Mouse (Mus musculus) midbrain, embryonic 15.5 days (tissue): ENCODE data around the gene Angptl8. TPM values are rescaled to one million over a fixed set of nuclear protein-coding genes. Genes with fewer than 3 reads are reported as not detected.
A peak's percentile ranks its signal among the peaks of the same experiment; 100 is the strongest.
"Not testable (repeated sequence)": the region's sequence is repeated elsewhere in the genome, so short reads cannot be mapped to it uniquely, and the experiment has no call there.

Source experiments
- ATAC-seq: fragments of 200-750 bp; cut with Nextera tagmentation; replicated peaks from 2 replicates; pipeline ENCODE4 v1.8.0; 2017; ENCODE audit warnings: moderate TSS enrichment
- H3K27ac ChIP-seq: fragments of 300-500 bp; sonication (generic); 2 replicates; pipeline ENCODE4 v1.5.1; 2015; ENCODE audit warnings: mild to moderate bottlenecking, inconsistent platforms
- H3K27me3 ChIP-seq: fragments of 300-500 bp; sonication (generic); replicated peaks from 2 replicates; pipeline ENCODE4 v1.6.1; 2015; ENCODE audit warnings: inconsistent platforms
- H3K36me3 ChIP-seq: fragments of 300-500 bp; sonication (generic); replicated peaks from 2 replicates; pipeline ENCODE4 v1.6.1; 2015; ENCODE audit warnings: inconsistent platforms
- H3K4me1 ChIP-seq: fragments of 300-500 bp; sonication (generic); 2 replicates; pipeline ENCODE4 v1.6.1; 2015; ENCODE audit warnings: inconsistent platforms
- H3K4me2 ChIP-seq: fragments of 300-500 bp; sonication (generic); 2 replicates; pipeline ENCODE4 v1.6.1; 2015; ENCODE audit warnings: inconsistent platforms, mild to moderate bottlenecking, moderate library complexity
- H3K4me3 ChIP-seq: fragments of 300-500 bp; sonication (generic); 2 replicates; pipeline ENCODE4 v1.5.1; 2015; ENCODE audit warnings: mild to moderate bottlenecking, inconsistent platforms
- H3K9ac ChIP-seq: fragments of 300-500 bp; sonication (generic); 2 replicates; pipeline ENCODE4 v1.6.1; 2015; ENCODE audit warnings: mild to moderate bottlenecking, inconsistent platforms
- H3K9me3 ChIP-seq: fragments of 300-500 bp; sonication (generic); 2 replicates; pipeline ENCODE4 v1.6.1; 2016; ENCODE audit warnings: inconsistent platforms
- WGBS: fragments of 180-500 bp; shearing (Covaris S2); methylation state at CpG from one replicate; pipeline ENCODE4 v1.1.7; 2015; ENCODE audit warnings: mixed read lengths; 5-methylcytosine and 5-hydroxymethylcytosine counted together
- polyA plus RNA-seq: library from polyadenylated mRNA; unstranded; fragments of >200 nt; fragmentation: Nextera tagmentation; extraction: Ambion mirVana; gene quantifications from 2 replicates; pipeline ENCODE4 v1.2.1, GENCODE M21; 2015

Angptl8 gene
- polyA plus RNA-seq, 1 experiment from 2014 or later, result 0.74 TPM

DNA sequence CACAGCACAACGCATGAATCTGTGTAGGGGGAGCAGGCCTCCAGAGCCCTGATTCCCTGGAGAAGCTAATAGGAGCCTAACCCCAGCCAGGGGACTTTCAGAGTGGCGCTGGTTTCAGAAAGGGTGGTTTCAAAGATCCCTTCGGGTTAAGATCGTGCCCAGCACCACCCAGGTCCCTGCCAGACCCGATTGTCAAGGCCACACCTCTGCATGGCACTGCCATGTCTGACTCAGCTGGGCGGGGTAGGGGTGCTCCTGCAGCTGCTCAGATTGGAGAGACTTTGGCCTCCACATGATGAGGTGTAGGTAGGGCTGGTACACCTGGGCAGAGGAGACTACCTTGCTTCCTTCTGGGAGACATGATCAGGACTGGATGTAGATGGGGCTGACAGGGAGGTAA, 19.6 kb downstream of the Angptl8 start:
- Histone ChIP-seq H3K9me3 (no peaks in the 10 kb centered on the region), H3K4me2 (no peak overlapping the region), H3K9ac (no peak overlapping the region), H3K27ac (no peak overlapping the region), H3K4me1 (peaks cover 12% of the 10 kb centered on the region; the same call in 1 of the 2 replicates), H3K27me3 (no peaks in the 10 kb centered on the region), H3K36me3 (no peaks in the 10 kb centered on the region), H3K4me3 (no peak overlapping the region)
- WGBS, result 92% methylated on average over 6 of the region's 6 CpGs
- ATAC-seq, result no peak

DNA sequence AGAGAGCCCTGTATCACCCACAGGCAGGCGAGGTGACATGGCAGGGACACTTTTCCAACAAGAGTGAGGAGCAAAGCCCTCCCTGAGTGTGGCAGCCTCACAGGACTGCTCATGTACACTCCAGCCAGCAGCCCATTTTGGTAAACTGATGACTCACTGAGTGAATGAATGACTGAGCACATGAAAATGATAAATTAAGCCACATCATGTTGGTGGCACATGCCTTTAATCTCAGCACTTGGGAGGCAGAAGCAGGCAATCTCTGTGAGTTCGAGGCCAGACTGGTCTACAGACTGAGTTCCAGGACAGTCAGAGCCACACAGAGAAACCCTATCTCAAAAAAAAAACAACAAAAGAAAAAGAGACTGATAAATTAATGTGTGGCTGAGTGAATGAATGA, 22.2 kb downstream of the Angptl8 start:
- H3K4me1 ChIP-seq, result peaks cover 7% of the 10 kb centered on the region; the same call in 1 of the 2 replicates
- no peaks in the 10 kb centered on the region for H3K9me3 ChIP-seq
- H3K4me3 ChIP-seq, result no peak overlapping the region
- 79% methylated on average over 2 of the region's 2 CpGs for WGBS
- no peaks in the 10 kb centered on the region for H3K36me3 ChIP-seq
- no peak overlapping the region for H3K27ac ChIP-seq
- no peak overlapping the region for H3K4me2 ChIP-seq
- H3K9ac ChIP-seq, result no peak overlapping the region
- ATAC-seq, result no peak
- no peaks in the 10 kb centered on the region for H3K27me3 ChIP-seq

DNA sequence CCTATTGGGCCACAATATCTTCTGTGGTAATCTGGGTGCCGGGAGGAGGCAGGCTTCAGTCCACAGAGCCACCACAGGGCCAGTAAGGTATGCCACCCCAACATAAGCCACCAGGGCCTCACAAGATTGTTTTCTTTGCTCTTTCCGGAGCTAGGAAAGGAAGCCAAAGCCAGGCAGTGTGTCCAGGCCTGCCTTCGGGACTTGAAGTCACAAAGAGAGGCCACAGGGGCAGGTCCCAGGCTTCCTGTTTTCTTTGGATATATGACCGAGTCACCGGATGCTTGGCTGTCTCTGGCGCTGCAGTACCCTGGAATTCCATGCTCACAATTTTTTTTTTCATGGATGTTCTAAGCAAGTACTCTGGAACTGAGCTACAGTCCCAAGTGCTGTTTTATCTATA, 22.8 kb downstream of the Angptl8 start:
- H3K4me3 ChIP-seq, result no peak overlapping the region
- H3K27me3 ChIP-seq, result no peaks in the 10 kb centered on the region
- WGBS, result 80% methylated on average over 6 of the region's 6 CpGs
- H3K27ac ChIP-seq, result no peak overlapping the region
- H3K4me2 ChIP-seq, result no peak overlapping the region
- peaks cover under 1% of the 10 kb centered on the region; the same call in 1 of the 2 replicates for H3K4me1 ChIP-seq
- no peak overlapping the region for H3K9ac ChIP-seq
- H3K9me3 ChIP-seq, result no peaks in the 10 kb centered on the region
- no peak for ATAC-seq
- no peaks in the 10 kb centered on the region for H3K36me3 ChIP-seq

DNA sequence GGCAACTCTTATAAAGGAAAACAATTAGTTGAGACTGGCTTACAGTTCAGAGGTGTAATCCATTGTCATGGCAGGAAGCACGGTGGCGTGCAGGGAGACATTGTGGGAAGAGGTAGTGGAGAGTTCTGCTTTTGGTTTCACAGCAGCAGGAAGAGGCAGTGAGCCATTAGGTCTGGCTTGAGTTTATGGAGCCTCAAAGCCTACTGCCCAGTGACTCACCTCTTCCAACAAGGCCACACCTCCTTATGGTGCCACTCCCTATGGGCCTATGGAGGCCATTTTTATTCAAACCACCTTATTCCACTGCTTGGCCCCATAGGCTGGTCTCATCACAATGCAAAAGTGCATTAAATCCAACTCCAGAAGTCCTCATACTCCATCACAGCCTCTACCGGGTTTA, 24.3 kb downstream of the Angptl8 start:
- Histone ChIP-seq H3K27me3 (no peaks in the 10 kb centered on the region), H3K9ac (no peak overlapping the region), H3K4me2 (no peak overlapping the region), H3K36me3 (no peaks in the 10 kb centered on the region), H3K27ac (no peak overlapping the region), H3K9me3 (no peaks in the 10 kb centered on the region), H3K4me1 (no peaks in the 10 kb centered on the region), H3K4me3 (no peak overlapping the region)
- WGBS, result 95% methylated on average over 3 of the region's 3 CpGs
- ATAC-seq, result no peak

DNA sequence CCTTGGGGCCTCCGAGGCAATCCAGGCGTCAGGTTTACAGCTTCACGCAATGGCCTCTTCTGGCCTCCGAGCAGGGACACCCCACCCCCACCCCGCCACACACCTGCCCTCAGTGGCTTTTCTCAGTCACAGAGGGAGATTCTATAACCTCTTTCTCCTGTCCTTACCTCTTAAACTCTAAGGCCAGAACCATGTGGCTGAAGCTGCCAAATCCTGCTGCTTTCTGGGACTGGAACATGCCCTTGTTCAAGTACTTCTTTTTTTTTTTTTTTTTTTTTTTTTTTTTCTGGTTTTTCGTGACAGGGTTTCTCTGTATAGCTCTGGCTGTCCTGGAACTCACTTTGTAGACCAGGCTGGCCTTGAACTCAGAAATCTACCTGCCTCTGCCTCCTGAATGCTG, 25.0 kb downstream of the Angptl8 start:
- H3K4me3 ChIP-seq, ATAC-seq: not testable (repeated sequence)
- 59% methylated on average over 6 of the region's 6 CpGs for WGBS

DNA sequence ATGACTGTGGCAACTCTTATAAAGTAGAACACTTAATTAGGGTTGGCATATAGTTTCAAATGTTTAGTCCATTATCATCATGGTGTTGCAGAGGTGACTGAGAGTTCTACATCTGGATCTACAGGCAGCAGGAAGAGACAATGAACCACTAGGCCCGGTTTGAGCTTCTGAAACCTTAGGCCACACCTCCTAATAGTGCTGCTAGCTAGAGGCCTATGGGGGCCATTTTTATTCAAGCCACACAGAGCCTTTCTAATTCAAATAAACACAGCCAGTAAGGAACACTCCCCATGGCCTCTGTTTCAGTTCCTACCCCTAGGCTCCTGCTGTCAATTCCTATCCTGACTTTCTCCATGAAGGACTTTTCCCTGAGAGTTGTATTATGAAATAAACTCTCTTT, 26.9 kb downstream of the Angptl8 start:
- no peaks in the 10 kb centered on the region for H3K36me3 ChIP-seq
- H3K27me3 ChIP-seq, result no peaks in the 10 kb centered on the region
- no peak for ATAC-seq
- H3K4me3 ChIP-seq, result no peak overlapping the region
- no peaks in the 10 kb centered on the region for H3K4me1 ChIP-seq
- 82% methylated on average over 1 of the region's 1 CpGs for WGBS
- no peak overlapping the region for H3K27ac ChIP-seq
- no peaks in the 10 kb centered on the region for H3K9me3 ChIP-seq
- H3K9ac ChIP-seq, result no peak overlapping the region
- H3K4me2 ChIP-seq, result no peak overlapping the region

More for the DNA sequence above, 25.0 kb downstream of the Angptl8 start:
- not testable (repeated sequence) for H3K27ac ChIP-seq, H3K4me1 ChIP-seq, H3K9me3 ChIP-seq, H3K4me2 ChIP-seq, H3K27me3 ChIP-seq, H3K9ac ChIP-seq, H3K36me3 ChIP-seq

DNA sequence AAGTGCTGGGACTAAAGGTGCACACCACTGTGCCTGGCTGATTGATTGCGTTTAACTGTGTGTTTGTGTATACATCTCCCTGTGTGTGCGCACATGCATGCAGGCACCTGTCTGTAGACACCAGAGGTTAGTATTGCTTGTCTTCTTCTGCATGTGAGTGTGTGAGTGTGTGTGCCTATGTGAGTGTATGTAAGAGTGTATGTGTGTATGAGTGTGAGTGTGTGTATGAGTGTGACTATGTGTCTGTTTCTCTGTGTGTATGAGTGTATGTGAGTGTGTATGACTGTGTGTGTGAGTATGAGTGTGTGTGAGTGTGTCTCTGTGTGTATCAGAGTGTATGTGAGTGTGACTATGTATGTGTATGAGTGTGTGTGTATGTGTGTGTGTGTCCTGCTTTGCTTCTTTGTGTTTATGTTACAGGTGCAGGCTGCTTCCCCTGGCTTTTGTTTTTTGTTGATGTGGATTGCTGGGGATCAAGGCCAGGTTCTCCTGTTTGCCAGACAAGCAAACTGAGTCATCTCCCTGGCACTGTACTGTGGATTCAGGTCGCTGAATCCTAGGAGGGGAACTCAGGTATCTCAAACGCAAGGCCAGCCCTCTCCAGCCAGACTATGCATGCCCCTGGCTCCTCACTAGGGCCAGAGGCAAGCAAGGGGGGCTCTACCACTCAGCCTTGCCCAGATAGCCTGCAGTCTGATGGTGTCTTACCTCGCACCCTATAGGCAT, 30.5 kb downstream of the Angptl8 start:
- H3K27ac ChIP-seq, result peak overlapping the region; percentile 41; the same call in 1 of the 2 replicates
- no peak overlapping the region for H3K4me2 ChIP-seq
- no peak overlapping the region for H3K4me3 ChIP-seq
- H3K9me3 ChIP-seq, result no peaks in the 10 kb centered on the region
- no peaks in the 10 kb centered on the region for H3K36me3 ChIP-seq
- WGBS, result 75% methylated on average over 5 of the region's 5 CpGs
- no peak for ATAC-seq
- no peaks in the 10 kb centered on the region for H3K27me3 ChIP-seq
- H3K9ac ChIP-seq, result no peak overlapping the region
- no peaks in the 10 kb centered on the region for H3K4me1 ChIP-seq

DNA sequence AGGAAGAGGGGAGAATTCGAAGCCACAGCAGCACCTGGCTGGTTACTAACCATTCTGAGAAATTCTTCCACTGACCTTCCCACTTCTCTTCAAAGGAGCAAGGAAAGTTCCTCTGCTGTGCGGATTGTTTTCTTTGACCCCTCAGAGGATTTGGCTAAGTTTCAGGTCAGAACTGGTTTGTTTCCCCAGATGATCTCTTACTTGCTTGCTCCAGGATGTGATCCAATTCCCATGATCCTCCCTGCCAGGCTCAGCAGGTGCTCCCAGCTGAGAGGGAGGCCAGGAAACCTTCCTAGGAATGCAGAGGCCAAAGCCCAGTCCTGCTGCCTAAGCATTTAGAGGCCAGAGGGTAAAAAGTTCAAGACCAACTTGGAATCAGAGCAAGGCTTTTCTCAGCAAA, 31.3 kb downstream of the Angptl8 start:
- H3K27ac ChIP-seq, result no peak overlapping the region
- no peaks in the 10 kb centered on the region for H3K36me3 ChIP-seq
- H3K4me1 ChIP-seq, result no peaks in the 10 kb centered on the region
- H3K4me2 ChIP-seq, result no peak overlapping the region
- H3K27me3 ChIP-seq, result no peaks in the 10 kb centered on the region
- H3K9ac ChIP-seq, result peak overlapping the region; percentile 3; the same call in 1 of the 2 replicates
- no peaks in the 10 kb centered on the region for H3K9me3 ChIP-seq
- 59% methylated on average over 2 of the region's 2 CpGs for WGBS
- no peak overlapping the region for H3K4me3 ChIP-seq
- no peak for ATAC-seq

DNA sequence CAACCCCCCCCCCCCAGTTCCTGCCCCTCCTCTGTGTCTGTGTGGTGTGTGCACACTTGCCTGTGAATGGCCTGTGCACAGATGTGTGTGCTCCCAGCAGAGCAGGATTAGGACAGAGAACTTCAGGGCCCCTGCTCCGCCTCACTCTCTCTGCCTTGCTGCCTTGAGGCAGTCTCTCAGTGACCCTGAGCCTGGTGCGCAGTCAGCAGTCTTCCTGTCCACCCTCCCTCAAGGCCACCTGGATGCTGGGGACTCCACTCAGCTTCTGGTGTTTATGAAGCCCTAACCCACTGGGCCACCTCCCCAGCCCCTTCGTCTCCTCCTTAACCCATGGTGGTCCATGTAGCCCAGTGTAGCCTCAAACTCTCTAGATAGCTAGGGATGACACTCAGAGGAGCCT, 32.4 kb downstream of the Angptl8 start:
- Histone ChIP-seq H3K4me3 (no peak overlapping the region), H3K27ac (no peak overlapping the region), H3K4me2 (no peak overlapping the region), H3K36me3 (no peaks in the 10 kb centered on the region), H3K9me3 (no peaks in the 10 kb centered on the region), H3K9ac (no peak overlapping the region), H3K4me1 (no peaks in the 10 kb centered on the region), H3K27me3 (no peaks in the 10 kb centered on the region)
- no peak for ATAC-seq
- WGBS, result 71% methylated on average over 3 of the region's 3 CpGs

DNA sequence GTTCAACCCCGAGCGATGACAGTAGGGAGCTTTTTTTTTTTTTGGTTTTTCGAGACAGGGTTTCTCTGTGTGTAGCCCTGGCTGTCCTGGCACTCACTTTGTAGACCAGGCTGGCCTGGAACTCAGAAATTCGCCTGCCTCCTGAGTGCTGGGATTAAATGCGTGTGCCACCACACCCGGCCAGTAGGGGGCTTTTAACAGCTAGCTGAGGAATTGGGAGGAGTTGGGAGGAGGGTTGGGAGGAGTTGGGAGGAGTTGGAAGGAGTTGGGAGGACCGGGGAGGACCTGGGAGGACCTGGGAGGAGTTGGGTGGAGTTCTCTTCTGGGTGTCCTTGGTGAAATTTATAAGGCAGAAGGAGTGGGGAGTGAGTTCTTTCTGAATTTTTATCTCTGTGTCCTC, 34.0 kb downstream of the Angptl8 start:
- ATAC-seq, H3K27ac ChIP-seq, H3K27me3 ChIP-seq, H3K9ac ChIP-seq, H3K36me3 ChIP-seq, H3K4me3 ChIP-seq, H3K4me2 ChIP-seq, H3K9me3 ChIP-seq, H3K4me1 ChIP-seq: not testable (repeated sequence)
- 54% methylated on average over 7 of the region's 7 CpGs for WGBS

DNA sequence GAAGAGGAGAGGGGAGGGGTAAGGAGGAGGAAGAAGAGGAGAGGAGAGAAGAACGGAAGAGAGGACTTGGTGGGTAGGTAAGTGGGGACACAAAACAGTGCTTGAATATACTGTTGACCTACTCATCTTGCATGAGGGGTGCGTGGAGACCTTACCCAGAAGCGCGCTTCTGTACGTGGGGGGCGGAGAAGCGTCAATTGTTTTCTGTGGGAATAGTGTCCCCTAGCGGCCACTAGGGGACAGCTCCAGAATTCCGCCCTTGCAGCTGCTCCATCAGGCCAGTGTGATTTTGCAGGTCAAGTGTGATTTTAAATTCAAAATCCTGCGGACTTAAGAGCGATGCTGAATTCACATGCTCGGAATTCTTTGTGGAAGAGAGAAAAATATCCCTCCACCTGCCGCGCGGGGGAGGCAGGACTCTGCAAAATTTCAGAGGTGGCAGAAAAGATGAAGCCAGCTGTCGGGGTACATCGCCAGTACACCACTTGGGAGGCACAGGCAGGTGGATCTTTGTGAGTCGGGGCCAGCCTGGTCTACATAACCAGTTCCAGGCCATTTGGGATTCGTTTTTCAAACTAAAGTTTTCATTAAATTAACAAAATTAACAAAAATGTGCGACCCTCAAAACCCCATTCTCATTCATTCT, 35.7 kb downstream of the Angptl8 start:
- H3K4me1 ChIP-seq, result no peaks in the 10 kb centered on the region

DNA sequence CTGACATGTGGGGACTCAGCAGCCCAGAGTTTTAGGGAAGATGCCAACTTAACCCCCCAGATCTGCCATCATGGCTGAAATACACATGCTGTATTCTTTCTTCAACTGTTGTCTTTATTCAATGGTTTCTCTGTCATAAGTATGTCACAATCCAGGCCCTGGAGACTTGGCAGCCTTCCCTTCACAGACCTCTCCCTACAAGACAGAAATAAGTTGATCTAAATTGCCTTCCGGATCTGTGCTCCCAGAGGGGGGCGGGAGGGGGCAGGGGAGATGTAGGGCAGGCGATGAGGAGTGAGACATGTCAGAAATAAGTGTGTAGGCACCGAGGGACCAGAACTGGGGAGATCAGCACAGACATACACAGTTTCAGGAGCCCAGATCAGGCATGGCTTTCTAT, 36.9 kb downstream of the Angptl8 start:
- Histone ChIP-seq H3K4me1 (no peaks in the 10 kb centered on the region), H3K36me3 (no peaks in the 10 kb centered on the region), H3K9me3 (no peaks in the 10 kb centered on the region), H3K27ac (no peak overlapping the region), H3K27me3 (no peaks in the 10 kb centered on the region), H3K4me2 (no peak overlapping the region), H3K9ac (no peak overlapping the region), H3K4me3 (no peak overlapping the region)
- ATAC-seq, result no peak
- WGBS, result 62% methylated on average over 4 of the region's 4 CpGs

More for the DNA sequence above, 35.7 kb downstream of the Angptl8 start:
- no peaks in the 10 kb centered on the region for H3K9me3 ChIP-seq
- no peak overlapping the region for H3K9ac ChIP-seq
- peak; percentile 54 for ATAC-seq
- no peak overlapping the region for H3K27ac ChIP-seq
- no peaks in the 10 kb centered on the region for H3K27me3 ChIP-seq
- H3K36me3 ChIP-seq, result no peaks in the 10 kb centered on the region
- peak overlapping the region; percentile 38 for H3K4me2 ChIP-seq
- 12% methylated on average over 20 of the region's 20 CpGs for WGBS
- H3K4me3 ChIP-seq, result peak overlapping the region; percentile 23; the same call in 1 of the 2 replicates

DNA sequence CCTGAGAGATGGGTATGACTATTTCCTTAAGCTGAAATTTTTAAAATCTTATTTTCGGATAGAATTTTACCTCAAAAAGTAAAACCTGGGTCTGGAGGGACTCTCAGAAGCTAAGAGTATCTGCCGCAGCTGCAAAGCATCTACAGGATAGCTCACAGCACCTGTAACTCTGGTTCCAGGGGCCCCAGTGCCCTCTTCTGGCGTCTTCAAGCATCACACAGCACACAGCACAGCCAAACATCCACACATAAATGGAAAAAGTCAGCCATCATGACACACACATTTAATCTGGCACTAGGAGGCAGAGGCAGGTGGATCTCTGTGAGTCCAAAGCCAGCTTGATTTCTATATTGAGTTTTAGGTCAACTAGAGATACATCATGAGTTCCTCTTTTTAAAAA, 41.3 kb downstream of the Angptl8 start:
- H3K9me3 ChIP-seq, result no peaks in the 10 kb centered on the region
- no peak overlapping the region for H3K27ac ChIP-seq
- no peaks in the 10 kb centered on the region for H3K4me1 ChIP-seq
- no peaks in the 10 kb centered on the region for H3K36me3 ChIP-seq
- WGBS, result 66% methylated on average over 3 of the region's 3 CpGs
- no peak overlapping the region for H3K4me2 ChIP-seq
- no peak for ATAC-seq
- no peak overlapping the region for H3K9ac ChIP-seq
- H3K27me3 ChIP-seq, result no peaks in the 10 kb centered on the region
- no peak overlapping the region for H3K4me3 ChIP-seq
